Mouse (Mus musculus) ovary, postnatal 36 days (tissue): ENCODE results near the gene Serpina9.
A peak's percentile ranks its signal among the peaks of the same experiment; 100 is the strongest.
"Not testable (repeated sequence)": the region's sequence is repeated elsewhere in the genome, so short reads cannot be mapped to it uniquely, and the experiment has no call there.

Experiments used
- DNase-seq: peaks from one replicate; pipeline ENCODE4 v3.0.0; 2022; ENCODE audit warnings: low spot score, mixed read lengths

Serpina9 gene

DNA sequence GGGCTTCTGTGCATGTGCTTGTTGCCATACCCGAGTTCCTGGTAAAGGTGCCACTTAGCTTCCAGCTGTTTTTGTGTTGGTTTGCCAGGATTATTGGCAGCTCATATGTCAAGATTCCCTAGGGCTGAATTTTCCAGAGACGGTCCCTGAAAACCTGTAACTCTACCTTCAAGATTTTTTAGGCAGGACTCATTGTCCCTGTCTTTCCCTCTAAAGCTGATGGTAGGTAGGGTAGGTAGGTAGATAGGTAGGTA is 24.1 kb downstream of the Serpina9 start:
- DNase-seq, result no peak

DNA sequence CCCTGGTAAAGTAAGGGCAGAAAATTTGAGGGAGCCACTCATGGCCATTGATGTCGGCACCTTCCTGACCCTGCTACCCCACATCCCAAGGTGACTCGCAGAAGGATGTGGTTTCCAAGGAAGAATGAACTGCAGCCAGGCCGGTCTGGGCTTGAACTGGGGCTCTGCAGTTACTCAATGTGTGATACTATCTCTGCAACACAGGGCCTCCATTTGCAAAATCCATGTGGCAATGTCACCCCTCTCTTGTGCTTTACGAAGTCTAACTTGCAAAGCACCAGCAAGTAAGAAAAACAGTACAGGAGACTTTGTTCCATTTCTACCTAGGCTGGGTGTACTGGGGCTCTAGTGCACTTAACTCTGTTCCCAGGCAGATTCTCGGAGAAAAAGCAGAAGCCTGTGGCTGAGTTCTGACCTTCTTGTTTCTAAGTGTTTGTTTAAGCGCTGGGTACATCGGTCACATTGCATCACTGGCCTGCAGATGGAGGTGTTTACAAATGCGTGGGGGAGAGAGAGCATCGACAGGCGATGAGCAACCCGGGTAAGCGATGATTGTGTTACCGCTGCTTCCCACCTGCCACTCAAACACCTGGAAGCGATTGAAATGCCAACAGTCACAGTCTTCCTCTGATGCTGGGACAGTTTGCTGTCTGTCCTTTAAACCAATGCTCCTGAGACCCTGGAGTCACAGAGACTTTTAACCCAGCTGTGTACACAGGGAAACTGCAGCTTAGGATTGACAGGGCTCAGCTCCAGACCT is 24.6 kb downstream of the Serpina9 start:
- DNase-seq, result no peak

DNA sequence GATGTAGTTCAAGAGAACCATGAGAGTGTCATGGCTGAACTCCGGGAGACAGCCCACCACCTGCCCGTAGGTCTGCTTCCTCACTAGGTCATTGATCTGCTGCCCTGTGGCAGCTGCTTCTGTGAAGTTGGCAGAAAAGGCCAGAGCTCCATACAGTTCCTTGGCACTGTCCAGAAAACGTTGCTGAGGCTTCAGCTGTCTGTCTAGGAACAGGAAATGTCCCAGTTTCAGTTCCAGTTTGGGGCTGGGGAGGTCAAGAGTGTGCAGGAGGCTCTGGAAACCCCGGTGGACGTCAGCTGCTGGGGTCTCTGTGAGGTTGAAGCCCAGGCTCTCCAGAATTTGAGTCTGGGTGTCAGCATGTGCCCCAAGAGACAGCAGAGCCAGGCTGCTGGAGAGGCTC is 27.7 kb downstream of the Serpina9 start:
- no peak for DNase-seq

DNA sequence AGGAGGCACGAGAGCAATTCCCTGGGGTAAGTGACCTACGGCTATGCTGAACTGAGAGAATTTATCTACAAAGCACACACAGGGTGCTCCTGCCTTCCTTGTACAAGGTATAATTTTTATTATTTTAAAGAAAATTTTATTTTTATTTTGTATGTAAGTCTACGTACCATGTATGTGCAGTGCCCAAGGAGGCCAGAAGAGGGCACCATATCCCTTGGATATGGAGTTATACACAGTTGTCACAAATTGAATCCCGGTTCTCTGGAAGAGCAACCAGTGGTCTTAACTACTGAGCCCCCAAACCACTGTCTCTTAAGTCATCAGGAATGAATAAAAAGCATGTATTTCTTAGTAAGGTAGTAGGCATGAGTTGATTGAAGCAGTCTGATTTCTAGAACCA is 28.6 kb downstream of the Serpina9 start:
- DNase-seq, result peak; percentile 37

DNA sequence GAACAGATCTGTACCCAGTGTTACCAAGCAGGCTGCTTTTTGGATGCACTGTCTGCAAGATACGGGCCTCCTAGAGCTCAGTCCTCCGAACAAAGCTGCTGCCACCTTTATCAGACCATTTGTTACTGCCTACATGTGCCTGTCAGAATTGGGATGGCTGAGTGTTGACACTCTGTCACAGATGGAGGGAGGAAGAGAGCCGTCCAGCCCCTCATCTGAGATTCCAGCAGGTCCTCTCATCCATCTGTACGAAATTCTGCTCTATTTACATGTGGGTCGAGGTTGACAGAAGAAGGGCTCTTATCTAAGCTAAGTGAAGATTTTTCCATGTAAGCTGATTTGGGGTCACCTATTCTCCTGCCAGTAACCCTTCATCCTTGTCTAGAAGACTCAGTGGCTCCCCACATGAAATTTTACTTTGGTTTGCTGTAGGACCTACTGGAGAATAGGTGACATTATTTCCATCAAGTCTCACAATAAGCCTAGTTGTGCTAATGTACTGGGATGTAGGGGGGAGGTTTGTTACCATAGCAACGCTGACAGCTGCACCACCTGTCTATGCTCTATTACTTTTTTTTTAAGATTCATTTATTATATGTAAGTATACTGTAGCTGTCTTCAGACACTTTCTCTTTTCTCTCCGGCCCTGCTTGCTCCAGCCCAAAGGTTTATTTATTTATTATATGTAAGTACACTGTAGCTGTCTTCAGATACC is 31.8 kb downstream of the Serpina9 start:
- DNase-seq, result no peak

DNA sequence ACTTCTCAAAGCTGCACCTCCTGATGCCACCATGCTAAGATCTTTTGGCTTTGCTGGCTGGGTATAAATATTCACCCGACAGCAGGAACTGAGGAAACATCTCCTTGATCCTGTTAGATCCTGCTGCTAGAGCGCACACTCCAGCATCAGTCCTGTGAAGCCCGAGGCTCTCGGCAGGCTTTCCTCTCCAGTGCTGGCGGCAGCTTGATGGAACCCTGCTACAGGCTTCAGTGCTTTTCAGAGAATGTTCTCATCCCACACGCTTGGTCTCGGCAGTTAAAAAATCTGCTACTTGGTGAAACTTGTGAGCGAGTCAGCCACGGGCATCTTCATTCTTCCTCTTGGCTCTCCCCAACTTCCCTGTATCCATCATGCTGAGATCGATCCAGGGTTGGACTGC is 35.3 kb downstream of the Serpina9 start:
- DNase-seq, result no peak

DNA sequence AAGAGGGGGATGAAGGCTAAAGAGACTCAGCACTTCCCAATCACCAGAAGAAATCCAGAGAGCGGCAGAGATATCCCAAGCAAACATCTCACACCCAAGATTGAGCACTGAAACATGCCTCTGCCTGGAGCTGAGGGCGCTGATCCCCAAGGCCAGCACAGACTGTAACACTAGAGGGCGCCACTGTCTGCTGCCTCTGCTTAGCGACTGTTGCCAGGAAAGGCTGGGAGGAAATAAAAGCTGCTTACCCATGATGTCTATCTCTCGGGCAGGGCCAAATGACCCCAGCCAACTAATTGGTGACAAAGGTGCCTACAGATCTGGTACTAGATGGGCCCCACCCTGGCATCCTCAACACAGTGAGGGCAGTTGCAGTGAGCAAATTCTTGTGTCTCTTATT is 35.7 kb downstream of the Serpina9 start:
- peak; percentile 37 for DNase-seq

DNA sequence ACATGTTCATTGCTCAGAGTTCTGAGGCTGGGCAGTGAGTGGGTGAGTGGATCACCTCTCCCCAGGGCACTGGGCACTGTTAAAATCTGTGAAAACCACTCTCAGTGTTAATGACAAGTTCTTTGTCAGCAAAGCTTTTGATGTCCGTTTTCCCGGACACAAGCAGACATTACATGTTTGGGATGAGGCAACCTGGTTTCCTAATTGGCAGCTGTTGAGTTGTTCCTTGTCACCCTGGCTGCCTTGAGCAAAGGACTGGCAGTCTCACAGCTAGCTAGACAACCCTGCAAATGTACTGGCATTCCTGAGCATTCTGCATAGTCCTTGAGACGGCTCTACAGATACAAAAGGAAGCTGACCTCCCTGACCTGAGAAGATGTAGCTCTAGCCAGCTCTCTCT is 36.5 kb downstream of the Serpina9 start:
- DNase-seq, result no peak

DNA sequence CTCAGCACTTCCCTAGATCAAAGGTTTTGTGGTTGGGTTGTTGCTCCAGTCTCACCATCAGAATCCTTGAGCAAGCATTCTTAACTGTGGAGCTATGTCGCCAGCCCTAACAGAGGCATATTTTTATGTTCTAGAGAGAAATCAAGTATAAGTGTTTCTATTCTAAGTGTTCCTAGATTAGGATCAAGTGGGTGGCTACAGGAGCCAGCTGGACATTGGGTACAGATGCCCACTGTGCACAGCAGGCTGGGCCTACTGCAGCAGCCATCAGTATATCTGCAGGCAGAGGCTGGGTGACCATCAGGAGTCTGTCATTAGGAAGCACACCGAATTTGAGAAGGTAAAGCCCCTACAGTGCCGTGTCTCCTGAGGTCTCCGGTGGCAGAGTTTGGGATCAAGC is 42.5 kb downstream of the Serpina9 start:
- DNase-seq, result no peak

DNA sequence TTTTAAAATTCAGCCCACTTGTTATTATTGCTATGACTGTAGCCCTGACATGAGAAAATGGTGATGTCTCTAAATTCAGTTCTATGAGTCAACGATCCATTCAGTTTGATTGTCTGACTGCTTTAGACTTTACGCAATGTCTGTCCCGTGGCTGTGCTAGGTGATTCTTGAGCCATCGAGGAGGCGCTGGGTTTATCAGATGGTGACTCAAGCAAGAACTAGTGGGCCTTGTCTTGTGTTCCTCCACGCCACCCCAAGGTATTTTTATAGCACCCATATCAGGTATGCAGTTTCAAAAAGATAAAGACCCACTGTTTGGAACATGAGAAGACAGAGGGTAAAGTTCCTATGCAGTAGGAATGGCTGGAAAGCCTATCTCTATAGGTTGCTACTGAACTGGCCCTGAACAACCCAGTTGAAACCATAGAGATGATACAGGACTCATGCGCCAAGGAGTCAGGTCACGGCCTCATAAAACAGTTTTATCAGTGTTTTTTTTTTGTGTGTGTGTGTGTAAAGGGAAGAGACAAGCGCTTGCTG is 43.9 kb downstream of the Serpina9 start:
- DNase-seq, result no peak

DNA sequence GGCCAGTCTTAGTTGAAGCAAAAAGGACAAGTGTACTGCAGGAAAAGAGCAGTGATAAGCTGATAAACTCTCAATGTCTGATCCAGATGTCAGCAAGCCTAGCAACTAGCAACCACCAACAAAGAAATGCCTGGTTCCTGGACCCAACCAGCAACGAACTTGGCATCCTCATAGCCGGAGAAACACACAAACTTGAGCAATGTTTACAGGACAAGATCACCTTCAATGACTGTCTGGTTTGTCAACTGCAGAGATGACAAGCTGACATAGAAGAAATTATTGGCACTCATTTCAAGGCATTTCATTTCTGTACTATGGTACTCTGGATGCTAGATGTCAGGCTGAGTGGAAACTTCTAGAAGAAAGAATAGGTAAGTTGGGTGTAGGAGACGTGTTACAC is 46.8 kb downstream of the Serpina9 start:
- DNase-seq, result no peak

DNA sequence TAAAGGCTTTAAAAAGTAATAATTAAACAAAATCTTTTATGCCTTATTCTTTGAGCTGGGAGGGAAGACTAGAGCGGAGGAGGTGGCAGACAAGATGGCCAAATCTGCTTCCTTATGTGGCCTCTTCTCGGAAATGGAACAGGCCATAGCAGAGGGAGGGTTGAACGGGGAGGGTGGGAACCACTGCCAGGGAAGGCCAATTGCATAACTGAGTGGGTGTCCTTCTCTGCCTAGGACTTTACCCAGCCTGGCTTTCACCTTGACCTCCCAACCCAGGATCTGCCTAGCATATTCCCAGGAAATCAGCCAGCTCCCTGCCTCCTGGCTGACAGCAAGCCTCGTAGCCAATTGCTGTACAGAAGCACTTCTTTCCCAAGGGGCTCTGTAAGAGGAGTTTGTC is 50.3 kb downstream of the Serpina9 start:
- DNase-seq, result peak; percentile 17

DNA sequence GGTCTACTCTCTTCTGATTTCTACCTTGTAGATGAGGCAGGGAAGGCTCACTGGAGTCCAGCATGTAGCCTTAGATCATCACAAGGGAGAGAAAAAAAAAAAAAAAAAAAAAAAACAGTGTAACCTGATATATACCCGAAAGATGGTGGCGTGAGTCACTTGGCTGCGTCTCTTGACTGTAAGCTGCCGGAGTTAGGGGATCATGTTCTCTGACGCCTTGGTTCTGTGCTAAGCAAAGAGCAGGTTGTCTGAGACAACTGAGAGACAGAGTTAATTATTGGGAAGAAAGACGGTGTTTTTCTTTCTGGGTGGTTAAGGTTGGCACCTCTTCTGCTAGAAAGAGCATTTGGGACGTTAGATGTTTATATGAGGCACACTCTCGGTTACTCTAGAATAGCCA is 50.7 kb downstream of the Serpina9 start:
- no peak for DNase-seq

DNA sequence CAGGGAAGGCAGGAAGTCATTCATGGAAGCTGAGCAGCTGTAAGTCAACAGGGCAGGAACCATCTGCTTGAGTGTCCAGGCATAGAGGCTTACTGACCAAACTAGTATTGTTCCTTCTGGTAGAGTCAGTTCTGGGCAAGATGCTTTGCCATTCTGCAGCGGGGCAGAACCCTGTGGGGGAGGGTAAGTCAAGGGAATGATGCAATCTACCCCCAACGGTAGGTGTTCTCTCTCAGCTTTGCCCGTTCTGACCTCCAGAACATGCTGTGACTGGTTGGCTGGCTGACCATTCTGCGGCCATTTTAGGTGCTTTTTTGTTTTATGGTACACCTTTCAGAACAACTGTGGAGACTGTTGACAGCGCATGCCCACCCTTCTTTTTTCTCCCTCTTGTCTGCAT is 51.2 kb downstream of the Serpina9 start:
- no peak for DNase-seq

DNA sequence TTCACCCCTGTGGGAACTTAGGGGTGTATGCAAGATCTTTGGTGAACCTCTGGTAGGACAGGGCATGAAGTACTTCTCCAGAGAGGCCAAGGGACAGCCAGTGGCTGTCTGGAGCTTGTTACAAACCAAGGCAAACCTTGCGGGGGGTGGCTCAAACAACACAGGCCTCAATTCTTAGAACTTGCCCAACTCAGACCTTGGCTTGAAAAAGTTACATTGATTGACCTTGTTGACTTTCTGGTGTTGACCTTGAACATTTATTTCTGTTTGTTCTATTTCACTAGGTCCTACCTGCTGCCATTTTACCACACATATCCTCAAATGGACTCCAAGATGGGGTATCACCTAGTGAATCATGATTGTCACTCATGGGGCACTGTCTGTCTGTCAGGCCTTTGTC is 51.8 kb downstream of the Serpina9 start:
- no peak for DNase-seq

DNA sequence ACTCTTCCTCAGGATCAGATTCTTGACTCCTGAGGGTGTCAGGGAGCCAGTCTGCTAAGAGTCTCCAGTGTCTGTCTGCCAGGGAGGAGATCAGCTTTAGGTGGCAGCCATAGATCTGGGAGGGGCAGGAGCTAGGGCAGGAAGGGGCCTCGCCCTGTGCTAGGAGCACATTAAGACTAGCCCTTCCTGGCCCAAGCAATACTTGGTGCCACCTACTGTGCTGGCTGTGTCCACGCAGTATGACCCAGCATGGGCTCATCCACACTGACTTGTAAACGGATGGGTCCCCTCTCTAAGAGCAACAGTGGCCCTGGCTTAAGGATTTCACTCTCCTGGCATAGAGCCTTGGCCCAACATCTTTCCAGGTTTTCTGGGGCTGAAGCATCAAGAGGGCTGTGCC is 54.8 kb downstream of the Serpina9 start, which contains the start of gene Serpina1e:
Serpina1e (minus strand) TSS at position 178 of the 400 bp plus-strand sequence.
- DNase-seq, result no peak

DNA sequence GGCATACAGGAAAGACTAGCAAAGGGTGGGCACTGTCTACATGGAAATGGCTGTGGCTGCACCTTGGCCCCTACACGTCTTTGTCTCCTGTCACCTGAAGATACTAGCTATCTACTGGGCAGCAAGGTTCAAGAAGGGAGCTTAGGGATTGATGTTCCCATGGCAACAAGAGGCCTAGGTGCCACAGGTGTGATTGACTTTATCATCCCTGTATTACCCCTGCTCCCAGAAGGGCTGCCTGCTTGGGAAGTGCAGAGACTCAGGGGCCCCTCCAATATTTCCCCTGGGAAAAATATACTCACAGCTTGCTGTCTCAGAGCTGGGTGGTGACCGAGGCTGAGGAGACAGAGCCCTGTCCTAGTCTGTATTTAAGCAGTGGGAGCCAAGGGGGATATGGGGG is 57.0 kb downstream of the Serpina9 start:
- DNase-seq, result not testable (repeated sequence)

DNA sequence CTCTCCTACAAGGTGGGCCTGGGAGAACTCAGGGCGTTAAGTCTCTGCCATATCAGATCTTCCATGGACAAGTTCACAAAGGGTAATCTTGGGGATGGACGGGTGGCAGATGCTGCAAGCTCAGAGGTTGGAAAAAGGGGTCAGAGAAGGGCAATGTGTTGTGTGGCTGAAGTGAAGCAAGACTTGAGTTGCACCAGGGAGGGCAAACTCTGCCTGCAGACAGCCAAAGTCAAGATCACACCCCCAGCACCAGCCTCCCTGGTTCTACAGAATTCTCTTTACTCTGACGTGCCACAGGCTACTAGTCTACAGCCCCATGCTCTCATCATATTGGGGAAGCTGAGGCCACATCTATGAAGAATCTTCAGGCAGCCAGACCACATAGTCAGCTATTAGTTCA is 60.6 kb downstream of the Serpina9 start:
- not testable (repeated sequence) for DNase-seq

DNA sequence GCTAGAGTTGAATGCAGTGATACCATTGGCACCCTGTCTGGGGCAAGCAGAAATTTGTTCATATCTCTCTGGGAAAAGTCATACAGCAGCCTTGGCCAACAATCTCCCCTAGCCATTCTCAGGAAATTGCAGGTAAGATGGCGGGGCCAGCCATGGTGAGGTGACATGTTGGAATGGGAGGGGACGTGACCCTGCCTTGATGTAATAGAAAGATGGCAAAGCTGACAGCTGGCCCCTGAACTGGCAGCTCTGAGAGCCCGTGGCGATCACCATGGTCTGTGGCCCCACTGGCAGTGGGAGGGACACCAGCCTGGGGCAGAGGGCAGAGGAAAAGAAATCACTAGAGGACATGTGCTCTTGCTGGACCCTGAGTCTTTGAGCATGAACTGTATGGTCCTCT is 67.3 kb downstream of the Serpina9 start:
- DNase-seq, result no peak
